Mouse (Mus musculus): ENCODE data around the gene Pnpla5. TPM values are rescaled to one million over a fixed set of nuclear protein-coding genes. Genes with fewer than 3 reads are reported as not detected.

Gene Pnpla5
- polyA plus RNA-seq, 1 experiment from 2014 or later, result not detected

DNA sequence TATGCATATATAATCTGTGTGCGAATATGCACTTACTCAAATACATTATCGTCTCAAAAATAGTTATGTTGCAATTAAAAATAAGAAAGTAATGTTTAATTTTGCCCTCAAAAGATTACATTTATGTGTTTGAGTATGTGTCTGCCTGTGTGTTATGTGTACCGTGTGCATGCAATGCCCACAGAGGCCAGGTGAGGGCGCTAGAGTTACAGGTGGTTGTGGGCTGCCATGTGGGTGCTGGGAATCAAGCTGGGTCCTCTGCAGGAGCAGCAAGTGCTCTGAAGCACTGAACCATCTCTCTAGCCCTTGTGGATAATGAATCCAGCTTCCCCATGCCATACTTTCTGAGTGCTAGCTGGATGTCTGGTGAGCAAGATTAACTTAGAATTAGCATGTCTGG lies 57.3 kb downstream of the Pnpla5 start:
- 57% methylated on average over 4 of the region's 4 CpGs for WGBS (ENCODE audit: missing documents)
- no peak overlapping the region for H3K27ac ChIP-seq

DNA sequence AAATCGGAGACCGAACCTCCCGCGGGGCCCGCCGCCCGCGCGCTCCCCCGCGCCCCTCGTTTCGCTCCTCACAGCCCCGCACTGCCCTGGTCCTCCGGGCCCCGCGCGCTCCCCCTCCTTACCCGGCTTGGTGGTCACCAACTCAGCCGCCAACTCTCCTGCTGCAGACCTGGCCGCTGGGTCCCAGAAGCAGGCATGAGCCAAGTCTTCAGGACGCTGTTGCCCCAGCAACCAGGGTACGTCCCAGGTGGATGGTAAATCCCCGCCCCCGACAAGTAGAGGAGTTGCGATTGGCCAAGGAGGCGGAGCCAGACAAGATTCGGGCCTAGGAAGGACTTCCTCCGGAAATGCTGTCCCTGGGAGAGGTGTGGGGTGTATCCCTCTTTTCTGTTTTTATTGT lies 57.8 kb downstream of the Pnpla5 start, which contains the start of gene Efcab6:
Efcab6 (minus strand) TSS at position 240 of the 400 bp plus-strand sequence.
- no peak within 1 kb of the TSS for H3K4me3 ChIP-seq (ENCODE audit: inconsistent target)
- no peaks in the 10 kb centered on the region for H3K36me3 ChIP-seq (ENCODE audit: inconsistent target)
- H3K79me2 ChIP-seq (ENCODE audit: inconsistent target), result no peaks in the 10 kb centered on the region
- H3K27ac ChIP-seq, result no peak within 1 kb of the TSS
- WGBS (ENCODE audit: missing documents), result 12% methylated on average over 27 of the region's 29 CpGs

More for the DNA sequence above, 57.3 kb downstream of the Pnpla5 start:
- Histone ChIP-seq H3K4me3 (ENCODE audit: inconsistent target) (no peak overlapping the region), H3K79me2 (ENCODE audit: inconsistent target) (no peaks in the 10 kb centered on the region), H3K36me3 (ENCODE audit: inconsistent target) (no peaks in the 10 kb centered on the region)

Other genes with a start within 250 kb of the Pnpla5 start
- gene Efcab6, start 57.8 kb downstream of the Pnpla5 start, polyA plus RNA-seq (2018), result not detected in 3 replicates
- not detected in 3 replicates for gene Sult4a1, start 17.4 kb downstream of the Pnpla5 start, polyA plus RNA-seq (2018)
- not detected in 3 replicates for gene Pnpla3, start 44.7 kb upstream of the Pnpla5 start, polyA plus RNA-seq (2018)
- 34.7 to 49.7 TPM (median 46.2 TPM) in 3 replicates for gene Samm50, start 69.1 kb upstream of the Pnpla5 start, polyA plus RNA-seq (2018)
- gene Parvb, start 108.9 kb upstream of the Pnpla5 start, polyA plus RNA-seq (2018), result 29.1 to 51.0 TPM (median 42.1 TPM) in 3 replicates
- gene Parvg, start 200.9 kb upstream of the Pnpla5 start, polyA plus RNA-seq (2018), result 52.4 to 63.9 TPM (median 59.6 TPM) in 3 replicates

Measured in macrophage (primary cell).